Mouse (Mus musculus) heart, adult 2 months (tissue): ENCODE data around the gene Fkbp10. TPM values are rescaled to one million over a fixed set of nuclear protein-coding genes. Genes with fewer than 3 reads are reported as not detected.

Experiments
- DNase-seq, 2 experiments: peaks; one replicate each; pipeline ENCODE4 v3.0.0; 2021
- H3K27ac ChIP-seq: fragments of 200-600 bp; 2 replicates; pipeline ENCODE4 v1.8.1; 2022
- H3K27me3 ChIP-seq: fragments of 200-500 bp; 2 replicates; pipeline ENCODE4 v1.6.1; 2012; ENCODE audit warnings: mild to moderate bottlenecking, low read length, inconsistent platforms, mixed read lengths; ENCODE audit not compliant: control insufficient read depth, insufficient read depth
- H3K36me3 ChIP-seq: fragments of 200-500 bp; 2 replicates; pipeline ENCODE4 v1.6.1; 2012; ENCODE audit warnings: low read length, inconsistent platforms; ENCODE audit not compliant: control insufficient read depth, insufficient read depth
- H3K4me1 ChIP-seq: fragments of 200-500 bp; 2 replicates; pipeline ENCODE4 v1.6.1; 2011; ENCODE audit warnings: low read length; ENCODE audit not compliant: control insufficient read depth, insufficient read depth
- H3K4me3 ChIP-seq: fragments of 200-600 bp; 2 replicates; pipeline ENCODE4 v1.8.1; 2022
- H3K79me2 ChIP-seq: fragments of 200-500 bp; replicated peaks from 2 replicates; pipeline ENCODE4 v1.6.1; 2012; ENCODE audit warnings: mild to moderate bottlenecking, inconsistent platforms, low read length, moderate library complexity, mixed read lengths; ENCODE audit not compliant: control insufficient read depth, insufficient read depth
- H3K9ac ChIP-seq: fragments of 200-500 bp; 2 replicates; pipeline ENCODE4 v1.6.1; 2012; ENCODE audit warnings: low read depth, mild to moderate bottlenecking, control low read depth, inconsistent platforms, low read length, mixed read lengths
- CTCF ChIP-seq: fragments of 200-600 bp; IDR thresholded peaks from 2 replicates; pipeline ENCODE4 v1.8.1; 2022; ENCODE audit warnings: antibody characterized with exemption, mild to moderate bottlenecking, moderate library complexity
- EP300 ChIP-seq: fragments of 200-500 bp; IDR thresholded peaks from 2 replicates; pipeline ENCODE4 v1.6.1; 2011; ENCODE audit warnings: low read depth, low read length, control low read depth; ENCODE audit not compliant: insufficient read depth
- POLR2A ChIP-seq: fragments of 200-500 bp; IDR thresholded peaks from 2 replicates; pipeline ENCODE4 v1.6.1; 2011; ENCODE audit warnings: mild to moderate bottlenecking, low read depth, low read length, control low read depth; ENCODE audit not compliant: insufficient read depth
- WGBS: fragments of 180-500 bp; shearing (Covaris S2); methylation state at CpG from one replicate; pipeline ENCODE4 v1.1.7; 2018; 5-methylcytosine and 5-hydroxymethylcytosine counted together
- intact Hi-C: fragments of 180-260 bp; cut with DNase I; formaldehyde crosslinking; loops from one replicate; pipeline ENCODE4 v1.15.1; 2025
- polyA plus RNA-seq: library from polyadenylated mRNA; depleted of rRNA; stranded (reverse); fragments of >200 nt; gene quantifications from 2 replicates; pipeline ENCODE4 v1.2.3, GENCODE M21; 2012
- total RNA-seq, 2 experiments: library from RNA; stranded (reverse); gene quantifications; 2 replicates each; pipeline ENCODE4 v1.2.3; 2021

The Fkbp10 gene
- total and polyA plus RNA-seq, 3 experiments, result 7.4 to 24.8 (median 7.5) TPM

GRCm38 (mm10) chr11:100399320-100399719 lies 16.2 kb upstream of the Fkbp10 start:
- H3K4me3 ChIP-seq, result no peak overlapping the region
- H3K79me2 ChIP-seq, result no peaks in the 10 kb centered on the region
- no peak for TF ChIP-seq POLR2A
- peak; percentile 45; the same call in 1 of the 2 replicates for TF ChIP-seq EP300
- peaks cover 35% of the 10 kb centered on the region for H3K4me1 ChIP-seq
- no peaks in the 10 kb centered on the region for H3K27me3 ChIP-seq
- no peak overlapping the region for H3K9ac ChIP-seq
- DNase-seq, result no peak
- H3K36me3 ChIP-seq, result peaks cover 7% of the 10 kb centered on the region
- peak overlapping the region; percentile 54 for H3K27ac ChIP-seq
- WGBS, result 43% methylated on average over 9 of the region's 9 CpGs
- intact Hi-C loops, result loop anchor here (5.0 to 10.0 kb wide), 2 partner anchors 565 to 663 kb away; no protein-coding TSS in a partner anchor

GRCm38 (mm10) chr11:100399727-100400538 lies 15.6 kb upstream of the Fkbp10 start:
- intact Hi-C loops, result loop anchor here (5.0 to 10.0 kb wide), 2 partner anchors 565 to 662 kb away; no protein-coding TSS in a partner anchor
- Histone ChIP-seq H3K4me1 (peaks cover 30% of the 10 kb centered on the region), H3K9ac (no peak overlapping the region), H3K27me3 (no peaks in the 10 kb centered on the region), H3K36me3 (peaks cover under 1% of the 10 kb centered on the region; the same call in 1 of the 2 replicates), H3K79me2 (no peaks in the 10 kb centered on the region), H3K27ac (peak overlapping the region; percentile 54), H3K4me3 (no peak overlapping the region)
- WGBS, result 45% methylated on average over 12 of the region's 12 CpGs
- DNase-seq, result peak in 1 of 2 experiments; percentile 36
- TF ChIP-seq CTCF, result no peak
- no peak for TF ChIP-seq EP300

GRCm38 (mm10) chr11:100400842-100401241 lies 14.7 kb upstream of the Fkbp10 start:
- H3K4me1 ChIP-seq, result peaks cover 28% of the 10 kb centered on the region
- peak overlapping the region; percentile 54 for H3K27ac ChIP-seq
- no peak overlapping the region for H3K9ac ChIP-seq
- WGBS, result 64% methylated on average over 6 of the region's 6 CpGs
- H3K36me3 ChIP-seq, result no peaks in the 10 kb centered on the region
- TF ChIP-seq EP300 (no peak), POLR2A (no peak), CTCF (no peak)
- no peaks in the 10 kb centered on the region for H3K79me2 ChIP-seq
- peak in 1 of 2 experiments; percentile 21 for DNase-seq
- intact Hi-C loops, result no loop called here
- no peaks in the 10 kb centered on the region for H3K27me3 ChIP-seq
- H3K4me3 ChIP-seq, result no peak overlapping the region

GRCm38 (mm10) chr11:100402240-100402639 lies 13.3 kb upstream of the Fkbp10 start:
- Histone ChIP-seq H3K4me1 (peaks cover 28% of the 10 kb centered on the region), H3K27ac (peak overlapping the region; percentile 93), H3K79me2 (no peaks in the 10 kb centered on the region), H3K9ac (peak overlapping the region; percentile 36), H3K27me3 (no peaks in the 10 kb centered on the region), H3K4me3 (no peak overlapping the region), H3K36me3 (no peaks in the 10 kb centered on the region)
- intact Hi-C loops, result no loop called here
- peak; percentile 62 to 81 for DNase-seq
- TF ChIP-seq POLR2A (peak; percentile 65), EP300 (peak; percentile 75; the same call in 1 of the 2 replicates), CTCF (no peak)
- 32% methylated on average over 6 of the region's 6 CpGs for WGBS

GRCm38 (mm10) chr11:100402682-100403081 lies 12.8 kb upstream of the Fkbp10 start:
- 61% methylated on average over 2 of the region's 2 CpGs for WGBS
- no peak for TF ChIP-seq CTCF
- no peak for TF ChIP-seq POLR2A
- no peak for TF ChIP-seq EP300
- H3K79me2 ChIP-seq, result no peaks in the 10 kb centered on the region
- no peaks in the 10 kb centered on the region for H3K27me3 ChIP-seq
- DNase-seq, result no peak
- peaks cover 28% of the 10 kb centered on the region for H3K4me1 ChIP-seq
- no peaks in the 10 kb centered on the region for H3K36me3 ChIP-seq
- H3K9ac ChIP-seq, result peak overlapping the region; percentile 36
- H3K4me3 ChIP-seq, result no peak overlapping the region
- intact Hi-C loops, result no loop called here
- peak overlapping the region; percentile 93 for H3K27ac ChIP-seq
